Mouse (Mus musculus) urinary bladder, postnatal 10 days (tissue): ENCODE results near the gene Tesc.

Source experiments
- DNase-seq: peaks from one replicate; pipeline ENCODE4 v3.0.0; 2022; ENCODE audit warnings: low spot score

Tesc gene

DNA sequence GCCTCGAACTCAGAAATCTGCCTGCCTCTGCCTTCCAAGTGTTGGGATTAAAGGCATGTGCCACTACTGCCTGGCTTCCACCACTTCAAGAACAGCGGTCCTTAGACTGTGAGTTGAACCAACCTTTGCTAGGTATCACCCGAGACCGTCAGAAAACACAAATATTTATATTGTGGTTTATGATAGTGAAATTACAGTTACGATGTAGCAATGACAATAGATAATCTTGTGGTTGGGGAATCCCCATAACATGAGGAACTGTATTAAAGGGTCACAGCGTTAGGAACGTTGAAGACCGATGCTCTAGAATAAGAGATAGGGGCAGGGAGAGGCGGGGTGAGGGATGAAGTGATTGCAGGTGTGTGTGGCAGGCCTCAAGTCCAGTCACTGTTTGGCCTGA lies 17.8 kb downstream of the Tesc start:
- DNase-seq = no peak

DNA sequence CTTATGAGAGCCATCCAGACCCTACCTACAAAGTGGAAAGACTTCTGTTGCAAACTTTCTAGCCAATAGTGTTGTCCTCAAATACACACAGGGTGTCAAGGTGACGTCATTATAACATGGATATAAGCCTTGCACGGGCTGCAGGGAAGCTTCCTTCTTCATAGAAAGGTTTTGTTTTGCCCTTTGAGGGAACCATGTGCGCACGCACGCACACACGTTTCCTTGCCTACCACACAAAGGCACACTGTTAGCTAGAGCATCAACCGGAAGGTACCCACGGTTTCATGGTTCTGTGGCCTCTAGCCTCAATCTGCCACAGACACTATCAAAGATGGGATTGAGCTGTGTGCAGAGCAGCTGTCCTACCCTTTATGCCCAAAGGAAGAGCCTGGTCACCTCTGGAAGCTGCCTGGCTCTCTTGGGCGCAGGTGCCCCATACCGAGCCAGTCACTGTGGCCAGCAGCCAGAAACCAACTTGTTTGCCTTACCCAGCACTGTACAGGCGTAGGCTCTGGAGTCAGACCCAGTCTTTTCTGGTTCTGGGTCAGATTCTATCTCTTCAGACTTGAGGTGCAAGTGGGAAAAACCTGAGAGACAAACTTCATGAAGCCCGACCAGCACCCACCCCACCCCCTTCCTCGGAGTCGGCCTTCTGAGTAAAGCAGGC lies 19.7 kb downstream of the Tesc start:
- no peak for DNase-seq

DNA sequence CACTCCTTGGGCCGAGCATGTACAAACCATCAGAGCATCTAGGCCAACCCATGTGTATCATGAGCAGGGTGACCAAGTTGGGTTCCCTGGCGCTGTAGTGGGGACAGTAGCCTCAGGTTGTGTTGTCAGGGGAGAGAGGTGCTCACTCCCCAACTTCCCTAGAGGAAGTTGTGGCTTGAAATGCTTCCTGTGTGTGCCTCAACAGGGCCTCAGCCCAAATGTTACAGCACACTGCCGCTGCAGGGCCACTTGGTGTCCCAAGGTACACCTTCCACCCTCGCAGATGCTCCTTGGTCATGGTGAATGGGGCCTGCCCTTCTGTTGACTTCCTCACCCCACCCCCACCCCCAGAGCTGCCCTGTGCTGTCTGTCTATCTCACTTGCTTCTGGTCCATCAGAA lies 20.9 kb downstream of the Tesc start:
- DNase-seq = no peak

DNA sequence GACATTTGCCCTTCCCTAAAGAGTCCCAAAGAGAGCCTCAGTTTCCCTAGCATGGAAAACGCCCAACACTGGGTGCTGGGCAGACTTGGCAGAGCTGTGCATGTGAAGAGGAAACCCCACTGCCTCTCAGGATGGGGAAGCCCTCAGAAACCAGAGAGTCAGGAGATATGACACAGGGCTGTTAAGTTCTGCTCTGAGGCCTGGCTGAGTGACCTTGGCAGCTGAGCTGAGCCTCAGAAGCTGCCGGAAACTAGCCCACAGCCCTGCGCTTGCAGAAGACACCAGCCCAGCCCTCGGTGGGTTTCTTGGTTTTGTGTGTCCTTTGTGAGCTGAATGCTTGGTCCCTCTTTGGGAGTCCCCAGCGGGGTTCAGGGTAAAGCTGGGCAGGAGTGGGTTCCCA lies 21.4 kb downstream of the Tesc start:
- DNase-seq = no peak

DNA sequence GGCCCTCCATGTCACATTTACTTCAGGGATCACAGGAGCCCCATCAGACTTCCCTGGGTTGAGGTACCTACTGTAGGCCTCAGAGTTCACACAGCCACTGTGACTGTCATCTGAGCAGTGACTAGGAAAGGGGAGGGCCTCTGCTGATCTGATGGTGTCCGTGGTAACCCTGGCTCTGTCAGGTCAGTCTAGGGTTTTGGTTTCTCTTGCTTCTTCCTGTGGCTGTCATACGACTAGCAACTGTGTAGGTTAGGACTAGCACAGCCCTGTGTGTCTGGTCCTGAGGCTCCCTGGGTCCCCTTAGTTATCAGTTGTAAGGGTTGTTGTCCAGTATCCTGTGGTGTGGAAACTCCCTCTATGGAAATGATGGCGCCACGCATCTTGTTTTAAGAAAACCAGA lies 23.2 kb downstream of the Tesc start:
- no peak for DNase-seq

DNA sequence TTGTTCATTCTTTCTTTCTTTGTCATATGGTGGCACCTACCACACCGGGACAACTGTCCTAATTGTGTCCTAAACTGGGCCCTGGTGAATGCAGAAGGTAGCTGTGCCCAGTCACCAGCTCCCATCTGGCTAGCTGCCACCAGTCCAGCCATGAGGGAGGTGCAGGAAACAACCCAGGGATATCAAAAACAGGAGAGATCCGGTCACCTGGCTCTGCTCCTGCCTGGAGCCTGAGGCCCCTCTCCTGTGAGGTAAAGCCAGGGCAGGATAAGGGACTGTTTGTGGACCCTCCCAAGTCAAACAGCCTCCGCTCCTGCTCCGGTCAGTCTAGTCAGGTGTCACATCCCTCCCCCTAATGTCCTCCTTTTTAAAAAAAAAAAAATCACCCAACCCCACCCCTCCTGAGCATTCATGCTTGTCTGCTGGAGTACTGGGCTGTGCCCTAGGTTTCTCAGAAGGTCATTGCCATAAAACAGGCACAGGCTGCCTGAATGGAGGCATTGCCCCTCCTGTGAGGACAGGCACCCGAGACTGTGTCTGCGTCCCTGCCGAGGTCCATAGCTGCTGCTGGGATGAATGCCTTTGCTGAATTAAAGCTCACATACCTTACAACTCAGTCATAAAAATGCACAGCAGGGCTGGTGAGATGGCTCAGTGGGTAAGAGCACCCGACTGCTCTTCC lies 24.6 kb downstream of the Tesc start:
- no peak for DNase-seq

DNA sequence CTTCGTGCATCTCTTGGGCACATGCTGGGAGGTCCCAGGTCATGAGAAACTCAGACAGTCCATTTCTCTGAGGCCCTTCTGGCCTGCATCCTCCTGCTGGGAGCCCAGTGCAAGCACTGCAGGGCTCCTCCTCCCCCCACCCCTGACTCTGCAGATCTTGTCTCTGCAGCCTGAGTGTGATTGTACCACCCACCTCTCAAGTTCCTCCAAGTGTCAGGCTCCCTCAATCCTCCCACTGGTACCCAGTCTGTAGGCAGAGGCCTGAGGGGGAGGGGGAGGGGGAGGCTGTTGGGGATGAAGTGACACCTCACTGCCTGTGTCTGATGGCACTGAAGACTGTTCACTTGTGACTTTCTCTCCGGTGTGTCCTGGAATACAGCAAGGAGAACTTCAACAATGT lies 25.7 kb downstream of the Tesc start:
- no peak for DNase-seq

DNA sequence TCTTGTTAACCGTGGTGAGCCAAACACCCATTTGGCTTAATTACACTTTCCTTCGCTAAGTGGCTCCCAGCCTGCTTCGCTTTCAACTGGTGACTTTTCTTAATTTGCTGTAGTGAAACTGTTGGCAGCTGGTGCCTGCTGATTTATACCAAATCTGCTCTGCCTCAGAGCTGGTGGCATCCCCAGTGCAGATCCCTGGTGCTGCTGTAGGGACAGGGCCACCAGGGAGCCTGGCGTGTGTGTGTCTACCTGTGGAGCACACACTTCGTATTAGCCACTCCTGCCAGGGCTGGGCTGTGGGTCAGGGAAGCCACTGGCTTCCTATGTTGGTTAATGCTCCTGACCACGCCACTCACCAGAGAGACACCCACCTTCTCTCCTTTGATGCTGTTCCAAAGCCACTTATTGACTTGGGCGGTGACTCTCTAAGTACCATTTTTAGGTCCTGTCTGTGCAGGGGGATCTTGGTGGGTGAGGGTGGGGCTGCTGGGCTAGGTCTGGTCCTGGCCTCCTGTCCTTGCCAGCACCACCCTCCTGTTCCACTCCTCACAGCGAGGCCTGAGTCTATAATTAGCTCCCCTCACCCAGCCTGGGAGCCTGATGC lies 30.1 kb downstream of the Tesc start:
- DNase-seq = no peak

DNA sequence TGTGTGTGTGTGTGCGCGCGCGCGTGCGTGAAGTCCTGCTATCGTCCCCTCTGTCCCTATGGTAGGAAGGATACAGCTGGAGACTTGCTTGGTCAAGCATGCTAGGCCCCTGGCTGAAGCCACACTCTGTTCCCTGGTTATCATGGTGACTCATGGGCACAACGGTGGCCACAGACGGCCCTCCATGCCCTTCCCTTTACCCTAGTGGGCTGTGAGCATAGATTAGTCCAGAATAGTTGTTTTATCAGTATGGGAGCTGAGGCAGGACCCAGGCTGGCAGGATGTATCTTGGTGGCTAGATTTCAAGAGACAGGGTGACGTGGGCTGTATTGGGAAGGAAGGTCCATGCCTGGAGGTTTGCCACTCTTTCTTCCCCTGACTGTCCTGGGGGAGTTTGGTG lies 31.3 kb downstream of the Tesc start:
- no peak for DNase-seq

DNA sequence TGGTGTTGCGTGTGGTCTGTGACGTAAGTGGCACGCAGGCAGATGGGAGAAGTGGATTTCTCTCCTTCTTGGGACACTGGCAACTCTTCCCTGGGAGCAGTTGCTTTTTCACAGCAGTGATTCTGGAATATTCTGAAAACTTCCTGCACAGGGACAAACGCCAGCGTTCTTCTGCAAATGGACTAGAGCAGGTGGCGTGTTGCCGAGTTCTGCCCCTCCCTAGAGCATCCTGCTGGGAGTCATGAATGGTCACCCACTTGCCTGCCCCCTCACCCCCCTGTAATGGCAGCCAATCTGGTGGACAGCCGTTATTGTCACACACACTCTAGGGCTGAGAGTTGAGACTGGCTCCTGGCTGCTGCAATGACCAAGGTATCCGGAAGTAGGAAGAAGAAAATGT lies 32.1 kb downstream of the Tesc start:
- no peak for DNase-seq

DNA sequence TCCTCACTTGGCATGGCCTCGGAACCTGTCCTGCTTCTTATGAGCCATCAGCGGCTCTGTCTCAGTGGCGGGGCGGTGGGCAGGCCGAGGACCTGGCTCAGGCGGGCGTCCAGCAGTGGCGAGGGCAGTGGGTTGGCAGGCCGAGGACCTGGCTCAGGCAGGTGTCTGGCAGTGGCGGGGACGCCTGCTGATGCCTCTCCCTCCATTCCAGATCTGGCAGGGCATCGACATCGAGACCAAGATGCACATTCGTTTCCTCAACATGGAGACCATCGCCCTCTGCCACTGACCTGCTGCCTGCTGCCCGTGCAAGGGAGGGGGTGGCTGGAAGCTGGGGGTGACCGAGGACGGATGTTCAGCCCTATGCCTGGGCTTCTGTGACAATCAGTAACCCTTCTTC lies 33.8 kb downstream of the Tesc start:
- no peak for DNase-seq

DNA sequence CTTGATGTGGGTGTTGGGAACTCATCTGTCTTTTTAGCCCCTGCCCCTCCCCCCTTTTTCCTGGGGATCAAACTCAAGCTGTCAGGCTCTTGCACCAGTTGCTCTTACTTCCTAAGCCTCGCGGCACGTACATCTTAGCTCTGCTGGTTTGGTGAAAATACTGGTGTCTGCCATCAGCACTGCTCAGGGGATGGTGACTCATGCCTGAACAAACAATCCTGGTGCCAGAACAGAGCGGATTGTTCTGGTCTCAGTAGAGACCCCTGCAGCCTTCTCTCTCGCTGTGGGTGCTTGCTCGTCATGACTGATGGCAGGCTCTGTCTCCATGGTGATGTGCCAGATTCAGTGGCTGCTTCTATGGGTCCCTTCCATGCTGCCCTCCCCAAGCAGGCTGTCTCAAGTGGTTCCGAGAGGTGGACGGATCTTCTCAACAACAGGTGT lies 35.7 kb downstream of the Tesc start:
- DNase-seq = no peak

DNA sequence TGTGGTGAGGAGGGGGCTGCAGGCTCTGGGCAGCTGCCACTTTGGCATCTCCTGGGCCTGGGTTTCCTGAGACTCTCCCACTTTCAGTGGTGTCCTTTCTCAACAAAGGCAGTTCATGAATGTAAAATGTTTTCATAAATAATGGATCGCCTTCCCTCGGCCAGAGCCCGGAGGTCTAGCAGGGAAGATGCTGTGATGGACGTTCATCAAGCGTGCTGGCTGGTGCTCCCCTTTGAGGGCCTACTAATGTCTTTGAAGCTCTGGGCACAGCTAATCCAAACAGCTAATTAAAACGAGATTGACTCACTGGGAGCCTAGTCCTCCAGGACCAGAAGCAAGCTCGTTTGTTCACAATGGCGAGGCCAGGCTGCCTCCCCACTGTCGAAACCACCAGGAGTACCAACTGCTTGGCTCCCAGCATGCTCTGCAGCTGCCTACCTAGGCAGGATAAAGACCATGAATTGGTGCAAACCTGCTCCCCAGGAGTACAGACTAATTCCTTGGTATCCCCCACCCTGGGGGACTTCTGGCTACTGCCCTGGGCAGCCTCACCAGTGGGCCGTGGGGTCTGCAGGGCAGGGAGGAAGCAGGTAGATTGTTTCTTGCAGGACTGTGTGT lies 36.9 kb downstream of the Tesc start:
- no peak for DNase-seq

DNA sequence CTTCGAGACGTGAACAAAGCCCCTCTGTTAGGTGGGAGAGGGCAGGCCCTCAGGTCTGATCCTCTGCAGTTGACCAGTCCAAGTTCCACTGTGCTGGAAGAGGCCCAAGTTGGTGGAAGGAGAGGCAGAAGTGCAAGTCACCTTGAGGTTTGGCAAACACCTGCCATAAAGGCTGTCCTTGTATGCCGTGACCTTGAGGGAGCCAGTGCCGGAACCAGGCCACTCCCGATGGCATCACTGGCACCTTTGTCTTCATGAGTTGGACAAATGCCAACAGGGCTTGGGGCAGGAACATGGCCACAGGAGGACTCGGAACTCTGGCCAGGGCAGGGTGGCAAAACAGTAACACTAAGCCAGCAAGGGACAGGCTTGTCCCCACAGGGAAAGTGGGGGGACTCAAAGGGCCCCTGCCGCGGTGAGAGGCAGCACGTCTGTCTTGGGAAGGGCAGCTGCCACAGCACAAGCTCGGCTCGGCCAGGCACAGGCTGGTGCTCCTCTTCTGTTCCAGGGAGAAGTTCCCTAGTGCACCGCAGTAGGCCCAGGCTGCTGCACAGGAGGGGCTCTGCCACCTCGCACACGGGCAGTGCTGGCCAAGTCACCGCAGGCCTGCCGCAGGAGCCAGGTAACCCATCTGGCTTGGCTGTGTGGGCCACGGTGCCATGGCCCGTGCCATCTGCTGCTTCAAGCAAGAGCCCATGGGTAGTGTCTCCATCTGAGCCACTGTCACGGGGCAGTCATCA lies 38.1 kb downstream of the Tesc start:
- no peak for DNase-seq

DNA sequence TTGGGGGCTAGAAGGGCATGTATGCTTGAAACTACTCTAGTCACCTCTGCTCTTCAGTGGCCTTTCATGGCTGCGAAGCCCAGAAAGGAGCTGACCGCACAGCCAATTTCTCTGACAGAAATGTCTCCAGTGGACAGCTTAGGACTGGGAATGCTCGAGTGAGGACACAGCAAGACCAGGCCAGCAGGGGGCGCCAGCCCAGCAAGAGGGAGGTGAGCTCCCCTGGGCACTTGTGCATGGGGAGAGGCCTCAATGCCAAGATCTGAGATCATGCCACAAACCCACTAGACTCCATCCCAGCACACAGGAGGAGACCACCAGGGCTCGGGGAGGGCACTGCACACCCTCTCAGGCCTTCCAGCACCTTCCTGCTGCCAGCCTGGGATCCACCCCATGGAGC lies 39.3 kb downstream of the Tesc start:
- peak; percentile 44 for DNase-seq

DNA sequence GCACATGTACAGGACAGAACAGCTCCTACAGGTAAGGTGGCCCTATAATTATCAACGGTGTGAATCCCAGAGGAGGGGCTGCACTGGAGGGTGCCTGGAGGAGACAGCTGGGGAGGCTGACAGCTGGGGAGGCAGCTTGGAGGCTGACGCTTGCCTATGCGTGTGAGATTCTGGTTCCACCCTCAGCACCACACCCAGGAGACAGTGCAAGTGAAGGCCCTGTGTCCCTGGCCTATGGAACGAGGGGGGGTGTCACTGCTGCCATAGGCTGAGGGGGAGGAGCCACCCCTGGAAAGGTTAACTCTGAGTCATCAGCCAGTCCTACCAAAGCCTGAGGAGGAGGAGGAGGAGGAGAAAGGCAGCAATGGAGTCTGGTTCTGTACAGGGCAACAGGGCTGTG lies 40.0 kb downstream of the Tesc start:
- DNase-seq = no peak

DNA sequence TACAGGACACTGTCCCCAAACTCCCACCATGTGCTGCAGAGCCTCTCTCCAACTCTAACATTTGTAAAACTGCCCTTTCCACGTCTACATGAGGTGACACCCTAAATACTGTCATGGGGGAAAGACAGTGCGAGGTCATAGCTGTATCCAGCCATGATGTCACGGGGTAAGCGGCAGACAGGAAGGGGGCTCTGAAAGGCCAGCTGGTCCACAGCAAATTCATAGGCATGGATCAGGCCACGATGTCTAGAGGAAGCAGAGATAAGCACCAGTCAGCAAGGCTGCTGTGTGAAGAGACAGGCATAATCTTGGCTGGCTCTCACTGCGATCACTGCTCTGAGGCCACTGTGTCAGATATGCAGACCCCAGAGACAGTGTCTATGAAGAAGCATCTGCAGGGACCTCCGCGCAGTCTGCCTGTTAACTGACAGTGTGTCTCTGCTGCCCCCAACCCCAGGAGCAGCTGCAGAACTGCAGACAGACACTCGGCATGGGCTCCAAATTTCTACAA lies 40.5 kb downstream of the Tesc start:
- DNase-seq = no peak

DNA sequence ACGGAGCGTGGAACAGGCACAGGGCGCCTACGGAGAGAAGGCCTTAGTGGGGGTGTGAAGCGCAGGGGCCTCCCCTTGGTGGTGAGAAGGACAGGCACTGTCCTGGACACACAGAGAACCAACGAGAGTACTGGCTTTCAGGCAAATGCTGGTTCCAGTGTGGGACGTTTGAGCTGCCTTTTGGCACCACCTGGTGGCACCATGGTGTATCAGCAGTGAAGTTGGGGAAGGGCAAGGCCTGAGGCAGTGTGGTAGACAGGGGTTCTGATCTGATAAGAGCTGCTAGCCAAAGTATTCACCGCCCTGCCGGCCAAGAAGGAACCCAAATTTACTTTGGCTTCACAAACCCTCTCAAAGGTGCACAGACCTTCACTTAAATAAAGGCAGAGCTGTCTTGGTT lies 41.8 kb downstream of the Tesc start:
- no peak for DNase-seq

DNA sequence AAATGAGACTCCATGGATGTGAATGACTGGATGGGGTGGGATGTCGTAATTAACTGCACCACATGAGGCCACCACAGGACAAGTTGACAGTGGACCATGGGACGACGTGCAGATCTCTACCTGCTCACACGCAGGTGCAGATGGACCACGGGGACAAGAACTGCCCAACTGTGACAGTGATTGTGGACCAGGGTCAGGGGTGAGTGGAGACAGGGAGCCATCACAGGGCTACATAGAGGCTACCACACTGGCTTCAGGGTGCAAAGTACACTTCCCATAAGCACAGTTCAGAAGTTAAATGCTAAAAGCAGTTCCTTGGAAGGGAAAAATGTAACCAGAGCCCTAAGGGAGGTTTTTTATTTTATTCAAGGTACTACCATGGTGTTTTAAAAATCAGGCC lies 44.2 kb downstream of the Tesc start:
- no peak for DNase-seq

DNA sequence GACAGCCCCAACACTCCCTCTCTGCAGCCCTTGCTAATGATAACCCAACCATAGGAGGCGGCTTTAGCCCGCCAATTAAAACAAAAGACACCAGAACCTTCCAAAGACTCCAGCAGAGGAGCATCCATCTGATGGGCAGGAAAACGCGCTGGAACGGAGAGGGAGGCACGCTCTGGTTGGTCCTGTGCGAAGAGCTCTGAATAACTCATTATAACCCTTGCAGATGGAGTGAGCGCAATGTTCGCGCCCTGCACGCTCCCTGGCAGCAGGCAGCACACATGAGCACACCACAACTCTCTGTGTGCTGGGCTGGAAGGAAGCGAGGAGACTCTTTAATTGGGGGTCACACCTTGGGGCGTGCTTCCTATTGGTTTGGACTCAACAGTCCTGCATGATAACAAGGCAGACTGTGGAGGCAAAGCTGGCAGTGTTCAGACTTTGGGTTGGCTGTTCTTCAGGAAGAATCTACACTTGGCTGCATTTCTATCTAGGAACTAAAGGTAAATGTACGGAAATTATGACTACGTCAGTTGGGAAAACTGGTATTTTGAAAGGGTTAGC lies 45.8 kb downstream of the Tesc start:
- DNase-seq = no peak

DNA sequence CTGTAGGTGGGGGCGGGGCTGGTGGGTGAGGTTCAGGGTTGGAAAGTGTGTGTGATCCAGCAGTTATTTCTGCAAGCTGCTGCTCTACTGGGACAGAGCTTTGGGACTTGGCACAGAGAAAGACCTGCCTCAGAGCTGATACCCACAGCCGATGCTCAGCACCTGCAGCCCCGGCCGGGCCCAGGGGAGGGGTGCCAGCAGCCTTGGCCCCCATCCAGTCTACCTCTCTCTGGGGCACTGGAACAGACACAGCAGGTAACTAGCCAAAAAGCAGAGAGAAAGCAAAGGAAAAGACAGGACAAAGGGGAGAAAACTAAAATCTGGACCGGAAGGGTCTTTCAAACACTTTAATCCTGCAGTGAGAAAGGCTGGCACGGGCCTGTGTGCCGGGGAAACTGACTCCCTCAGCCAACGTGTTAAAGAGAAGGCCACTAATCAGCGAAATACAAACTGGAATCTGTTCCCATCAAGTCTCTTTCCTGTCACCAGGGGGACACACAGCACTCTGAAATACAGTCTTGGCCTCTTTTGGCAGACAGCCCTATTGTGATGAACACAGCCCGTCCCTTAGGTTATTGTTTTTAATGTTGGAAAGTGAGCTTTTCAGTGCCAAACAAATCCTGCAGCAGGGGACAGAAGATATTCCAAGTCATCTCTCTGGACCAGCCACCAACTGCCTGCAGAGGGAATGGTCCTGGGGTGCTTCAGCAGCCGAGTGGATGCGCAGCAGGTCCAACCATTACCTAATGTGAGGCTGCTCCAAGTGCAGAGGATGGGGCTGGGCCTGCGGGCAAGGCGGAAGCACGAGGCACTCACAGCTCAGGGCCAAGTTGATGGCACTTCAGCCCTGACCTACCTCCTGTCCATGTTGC lies 49.4 kb downstream of the Tesc start:
- DNase-seq = no peak
